Mouse (Mus musculus) neural tube, embryonic 13.5 days (tissue): Measurements from ENCODE around the gene Mre11a. TPM values are rescaled to one million over a fixed set of nuclear protein-coding genes. Genes with fewer than 3 reads are reported as not detected.

Source experiments
- ATAC-seq: fragments of 200-750 bp; cut with Nextera tagmentation; 2 replicates; pipeline ENCODE4 v1.8.0; 2017; ENCODE audit warnings: low read depth, mild to moderate bottlenecking, moderate TSS enrichment, moderate library complexity
- H3K27ac ChIP-seq: fragments of 300-500 bp; sonication (generic); replicated peaks from 2 replicates; pipeline ENCODE4 v1.5.1; 2015; ENCODE audit warnings: moderate library complexity, mild to moderate bottlenecking, inconsistent platforms
- H3K27me3 ChIP-seq: fragments of 300-500 bp; sonication (generic); 2 replicates; pipeline ENCODE4 v1.6.1; 2015; ENCODE audit warnings: mild to moderate bottlenecking, inconsistent platforms
- H3K36me3 ChIP-seq: fragments of 300-500 bp; sonication (generic); 2 replicates; pipeline ENCODE4 v1.6.1; 2015; ENCODE audit warnings: mild to moderate bottlenecking, inconsistent platforms
- H3K4me1 ChIP-seq: fragments of 300-500 bp; sonication (generic); replicated peaks from 2 replicates; pipeline ENCODE4 v1.6.1; 2015; ENCODE audit warnings: inconsistent platforms
- H3K4me2 ChIP-seq: fragments of 300-500 bp; sonication (generic); 2 replicates; pipeline ENCODE4 v1.6.1; 2015; ENCODE audit warnings: inconsistent platforms, mild to moderate bottlenecking, moderate library complexity
- H3K4me3 ChIP-seq: fragments of 300-500 bp; sonication (generic); 2 replicates; pipeline ENCODE4 v1.5.1; 2015; ENCODE audit warnings: mild to moderate bottlenecking, inconsistent platforms
- H3K9ac ChIP-seq: fragments of 300-500 bp; sonication (generic); 2 replicates; pipeline ENCODE4 v1.6.1; 2015; ENCODE audit warnings: moderate library complexity, mild to moderate bottlenecking, inconsistent platforms
- H3K9me3 ChIP-seq: fragments of 300-500 bp; sonication (generic); 2 replicates; pipeline ENCODE4 v1.6.1; 2016; ENCODE audit warnings: inconsistent platforms
- WGBS: fragments of 180-500 bp; shearing (Covaris S2); methylation state at CpG from one replicate; pipeline ENCODE4 v1.1.7; 2015; 5-methylcytosine and 5-hydroxymethylcytosine counted together
- polyA plus RNA-seq: library from polyadenylated mRNA; unstranded; fragments of >200 nt; fragmentation: Nextera tagmentation; extraction: Ambion mirVana; gene quantifications from 2 replicates; pipeline ENCODE4 v1.2.1, GENCODE M21; 2015

Gene Mre11a
- polyA plus RNA-seq, 1 experiment from 2014 or later: 11.0 TPM

DNA sequence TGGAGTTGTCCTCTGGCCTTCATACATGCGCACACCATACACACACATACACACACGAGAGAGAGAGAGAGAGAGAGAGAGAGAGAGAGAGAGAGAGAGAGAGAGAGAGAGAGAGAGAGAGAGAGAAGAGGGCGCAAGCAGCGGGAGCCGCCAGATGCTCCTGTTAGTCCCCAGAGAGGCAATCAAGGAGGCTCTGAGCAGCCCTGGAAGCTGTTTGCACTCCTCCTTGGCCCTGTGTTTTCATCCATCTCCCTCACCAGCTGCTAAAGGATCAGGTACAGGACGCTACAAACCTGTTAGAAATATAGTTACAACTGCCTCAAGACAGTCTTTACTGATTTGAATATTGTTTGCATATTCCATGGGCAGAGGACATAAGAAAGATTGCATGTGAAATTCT lies 14.6 kb upstream of the Mre11a start:
- WGBS: 52% methylated on average over 5 of the region's 6 CpGs
- no peak overlapping the region for H3K9ac ChIP-seq

DNA sequence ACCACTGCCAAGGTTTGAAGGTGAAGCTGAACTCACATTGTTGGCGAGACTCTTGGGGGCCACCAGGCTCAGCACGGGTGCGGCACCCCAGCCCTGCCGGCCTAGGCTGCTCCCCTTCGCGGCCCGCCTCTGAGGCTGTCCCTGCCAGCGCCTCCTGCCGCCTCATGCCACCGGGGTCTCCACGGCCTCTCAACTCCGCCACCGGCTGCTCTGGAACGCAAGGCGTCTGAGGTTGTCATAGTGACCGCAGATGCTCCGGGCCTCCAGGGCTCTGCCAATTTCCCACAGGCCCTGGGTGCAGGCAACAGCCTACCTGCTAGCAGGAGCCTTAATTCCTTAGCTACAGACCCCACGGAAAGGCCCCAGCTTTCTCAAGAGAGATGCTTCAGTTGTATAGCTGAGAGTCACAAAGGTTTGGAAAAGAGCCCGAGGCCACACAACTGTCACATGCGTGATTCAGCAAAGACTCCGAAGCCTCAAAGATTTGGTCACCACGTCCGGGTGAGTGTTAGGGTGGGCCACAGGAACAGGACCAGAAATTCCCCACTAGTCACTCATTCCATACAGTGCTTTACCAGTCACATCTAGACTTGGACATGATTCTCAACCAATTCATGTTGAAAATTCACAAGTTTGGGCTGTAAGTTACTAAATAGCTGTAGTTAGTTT lies 13.5 kb upstream of the Mre11a start, which contains the start of gene 1700012B09Rik:
1700012B09Rik (minus strand) TSS at position 228 of the 669 bp plus-strand sequence.
- no peaks in the 10 kb centered on the region for H3K9me3 ChIP-seq
- H3K4me2 ChIP-seq: peak within 1 kb of the TSS; percentile 27
- peak; percentile 41; the same call in 1 of the 2 replicates for ATAC-seq
- no peak within 1 kb of the TSS for H3K27ac ChIP-seq
- H3K4me3 ChIP-seq: no peak within 1 kb of the TSS
- no peak within 1 kb of the TSS for H3K9ac ChIP-seq
- H3K4me1 ChIP-seq: peaks cover 31% of the 10 kb centered on the region
- H3K36me3 ChIP-seq: no peaks in the 10 kb centered on the region
- WGBS: 17% methylated on average over 23 of the region's 23 CpGs
- no peaks in the 10 kb centered on the region for H3K27me3 ChIP-seq

More for the DNA sequence above, 14.6 kb upstream of the Mre11a start:
- no peak overlapping the region for H3K4me3 ChIP-seq
- H3K4me2 ChIP-seq: no peak overlapping the region
- no peaks in the 10 kb centered on the region for H3K9me3 ChIP-seq
- no peak overlapping the region for H3K27ac ChIP-seq
- ATAC-seq: no peak
- H3K4me1 ChIP-seq: peaks cover 31% of the 10 kb centered on the region
- no peaks in the 10 kb centered on the region for H3K27me3 ChIP-seq
- H3K36me3 ChIP-seq: no peaks in the 10 kb centered on the region

DNA sequence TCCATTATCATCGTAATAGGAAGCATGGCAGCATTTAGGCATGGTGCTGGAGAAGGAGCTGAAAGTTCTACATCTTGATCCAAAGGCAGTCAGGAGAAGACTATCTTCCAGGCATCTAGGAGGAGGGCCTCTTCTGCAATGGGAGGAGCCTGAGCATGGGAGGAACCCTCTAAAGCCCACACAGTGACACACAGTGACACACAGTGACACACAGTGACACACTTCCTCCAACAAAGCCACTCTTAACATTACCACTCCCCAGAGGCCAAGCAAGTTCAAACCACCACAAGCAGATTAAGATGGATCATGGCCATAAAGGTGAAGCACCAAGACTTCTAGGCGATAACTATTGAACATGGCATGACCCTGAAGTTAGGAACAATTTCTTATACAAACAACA lies 12.4 kb upstream of the Mre11a start:
- no peaks in the 10 kb centered on the region for H3K9me3 ChIP-seq
- no peak overlapping the region for H3K4me2 ChIP-seq
- WGBS: 94% methylated on average over 2 of the region's 2 CpGs
- no peaks in the 10 kb centered on the region for H3K36me3 ChIP-seq
- no peak for ATAC-seq
- H3K4me1 ChIP-seq: peaks cover 31% of the 10 kb centered on the region
- no peak overlapping the region for H3K9ac ChIP-seq
- no peak overlapping the region for H3K27ac ChIP-seq
- no peaks in the 10 kb centered on the region for H3K27me3 ChIP-seq
- no peak overlapping the region for H3K4me3 ChIP-seq

DNA sequence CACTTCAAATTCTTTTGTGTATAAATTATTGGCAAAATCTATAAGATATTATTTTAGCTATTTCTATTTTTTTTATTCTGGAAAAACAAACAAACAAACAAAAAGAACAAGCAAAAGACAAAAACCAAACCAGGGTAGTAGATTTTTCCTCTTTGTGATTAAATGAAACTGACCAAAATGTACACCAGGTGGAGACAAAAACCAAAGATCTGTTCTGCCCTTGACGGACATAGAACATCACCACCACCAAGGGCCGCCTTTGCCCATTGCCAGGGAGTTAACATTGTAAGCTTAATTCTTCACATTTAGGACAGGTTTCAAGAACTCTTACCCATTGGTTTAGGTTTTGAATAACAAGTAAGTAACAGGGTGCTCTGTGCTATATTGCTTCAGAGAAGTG lies 10.6 kb upstream of the Mre11a start:
- WGBS: 54% methylated on average over 2 of the region's 2 CpGs
- Histone ChIP-seq H3K4me3 (no peak overlapping the region), H3K9me3 (no peaks in the 10 kb centered on the region), H3K4me2 (no peak overlapping the region), H3K36me3 (no peaks in the 10 kb centered on the region), H3K9ac (no peak overlapping the region), H3K27me3 (no peaks in the 10 kb centered on the region), H3K4me1 (peaks cover 23% of the 10 kb centered on the region), H3K27ac (no peak overlapping the region)
- ATAC-seq: no peak

DNA sequence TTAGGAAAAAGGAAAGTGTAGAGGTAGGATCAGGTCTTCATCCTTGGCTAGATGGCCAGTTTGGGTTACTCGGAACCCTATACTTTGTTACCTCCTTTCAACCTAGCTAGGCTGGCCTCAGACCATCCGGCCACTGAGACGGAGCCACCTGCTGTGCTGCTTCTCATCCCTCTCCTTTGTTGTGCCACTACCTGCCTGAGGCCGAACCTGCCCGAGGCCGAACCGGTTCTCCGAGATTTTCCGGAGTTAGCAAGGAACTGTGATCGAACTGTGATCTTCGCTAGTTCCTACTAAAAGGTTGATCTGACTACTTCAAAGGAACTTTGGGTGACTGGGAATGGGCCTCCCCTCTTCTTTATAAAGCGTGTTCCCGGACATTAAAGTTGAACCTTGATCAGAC lies 6.1 kb upstream of the Mre11a start:
- H3K36me3 ChIP-seq: peaks cover 24% of the 10 kb centered on the region
- H3K4me3 ChIP-seq: no peak overlapping the region
- H3K4me2 ChIP-seq: no peak overlapping the region
- H3K27me3 ChIP-seq: no peaks in the 10 kb centered on the region
- H3K27ac ChIP-seq: no peak overlapping the region
- H3K9me3 ChIP-seq: no peaks in the 10 kb centered on the region
- ATAC-seq: no peak
- 45% methylated on average over 13 of the region's 13 CpGs for WGBS
- H3K9ac ChIP-seq: no peak overlapping the region
- no peaks in the 10 kb centered on the region for H3K4me1 ChIP-seq

DNA sequence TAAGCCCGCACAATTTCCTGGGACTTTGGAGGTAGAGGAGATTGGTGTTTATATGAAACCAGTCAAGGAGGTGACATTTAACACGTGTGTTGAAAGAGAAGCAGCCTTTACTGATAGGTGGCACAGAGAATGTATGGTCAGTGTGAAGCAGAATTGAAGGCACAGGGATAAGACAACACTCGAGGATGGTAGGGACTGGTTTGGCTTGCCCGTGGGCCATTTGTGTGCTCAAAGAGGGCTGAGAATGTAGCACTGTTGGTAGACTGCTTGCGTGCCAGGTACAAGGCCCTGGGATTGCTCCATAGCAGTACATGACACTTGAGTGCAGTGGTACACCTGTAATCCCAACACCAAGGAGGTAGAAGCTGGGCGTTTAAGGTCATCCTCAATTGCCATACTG lies 2.9 kb downstream of the Mre11a start:
- H3K36me3 ChIP-seq: peaks cover 45% of the 10 kb centered on the region
- no peaks in the 10 kb centered on the region for H3K9me3 ChIP-seq
- no peak overlapping the region for H3K9ac ChIP-seq
- WGBS: 92% methylated on average over 6 of the region's 6 CpGs
- ATAC-seq: no peak
- no peak overlapping the region for H3K4me2 ChIP-seq
- H3K4me1 ChIP-seq: peaks cover 12% of the 10 kb centered on the region
- no peaks in the 10 kb centered on the region for H3K27me3 ChIP-seq
- no peak overlapping the region for H3K27ac ChIP-seq
- H3K4me3 ChIP-seq: no peak overlapping the region

DNA sequence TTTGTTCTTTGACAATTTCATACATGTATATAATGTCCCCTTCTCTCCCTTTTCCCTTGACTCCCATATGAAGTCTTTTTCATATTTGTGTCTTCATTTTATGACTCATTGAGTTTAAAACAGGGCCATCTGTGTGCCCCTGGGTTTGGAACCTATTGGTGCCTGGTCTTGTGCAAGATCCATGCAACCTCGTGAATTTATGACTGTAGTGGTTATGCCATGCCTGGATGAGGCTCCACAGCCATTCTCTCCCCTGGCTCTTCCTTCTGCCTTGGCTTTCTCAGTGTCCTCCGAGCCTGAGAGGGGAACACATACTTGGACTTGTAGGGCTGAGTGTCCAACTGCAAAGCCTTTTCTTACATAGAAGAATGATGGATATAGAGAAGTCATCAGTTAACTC lies 21.3 kb downstream of the Mre11a start:
- 87% methylated on average over 2 of the region's 2 CpGs for WGBS
- Histone ChIP-seq H3K9ac (no peak overlapping the region), H3K4me2 (no peak overlapping the region), H3K9me3 (no peaks in the 10 kb centered on the region), H3K4me3 (no peak overlapping the region), H3K27me3 (no peaks in the 10 kb centered on the region), H3K27ac (no peak overlapping the region), H3K4me1 (no peaks in the 10 kb centered on the region), H3K36me3 (peaks cover 66% of the 10 kb centered on the region)
- ATAC-seq: no peak

DNA sequence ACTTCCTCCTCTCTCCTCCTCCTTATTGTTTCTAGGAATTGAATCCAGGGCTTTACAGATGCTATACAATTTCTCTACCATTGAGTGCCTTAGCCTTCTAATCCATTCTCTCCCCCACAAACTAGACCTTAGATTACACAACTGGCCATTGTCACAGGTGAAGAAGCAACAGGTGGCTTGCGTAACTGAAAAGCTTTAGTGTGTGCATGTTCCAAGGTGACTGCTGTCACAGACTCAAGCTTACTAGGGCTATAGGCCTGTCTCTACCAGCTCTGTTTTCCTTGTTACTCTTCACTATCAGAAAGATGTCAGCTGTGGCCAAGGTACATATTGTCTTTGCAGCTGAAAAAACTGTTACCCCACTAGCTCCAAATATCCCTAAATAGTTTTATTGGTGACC lies 22.3 kb downstream of the Mre11a start:
- 93% methylated on average over 1 of the region's 1 CpGs for WGBS
- ATAC-seq: no peak
- Histone ChIP-seq H3K9me3 (no peaks in the 10 kb centered on the region), H3K27ac (no peak overlapping the region), H3K4me1 (no peaks in the 10 kb centered on the region), H3K4me2 (no peak overlapping the region), H3K27me3 (no peaks in the 10 kb centered on the region), H3K36me3 (peaks cover 63% of the 10 kb centered on the region), H3K9ac (no peak overlapping the region), H3K4me3 (no peak overlapping the region)

DNA sequence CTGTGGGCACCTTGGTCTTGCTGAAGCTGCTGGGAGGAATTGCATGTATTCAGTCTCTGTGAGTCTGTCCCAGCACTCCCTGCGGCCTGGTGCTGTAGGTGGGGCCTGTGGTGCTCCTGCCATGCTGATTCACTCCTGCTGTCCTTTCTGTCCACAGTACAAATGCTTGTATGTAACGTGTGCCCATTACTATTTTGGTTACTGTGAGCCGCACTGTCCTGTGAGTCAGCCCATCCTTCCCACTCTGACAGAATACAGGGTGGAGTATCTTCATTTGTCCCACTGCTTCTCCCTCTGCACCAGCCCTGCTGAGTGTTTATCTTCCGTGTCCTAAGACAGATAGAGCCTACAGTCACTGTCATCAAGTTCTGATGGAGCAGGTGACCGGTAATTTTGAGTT lies 25.7 kb downstream of the Mre11a start:
- Histone ChIP-seq H3K9ac (no peak overlapping the region), H3K4me1 (no peaks in the 10 kb centered on the region), H3K27me3 (no peaks in the 10 kb centered on the region), H3K4me2 (no peak overlapping the region), H3K9me3 (no peaks in the 10 kb centered on the region), H3K4me3 (no peak overlapping the region), H3K36me3 (peaks cover 57% of the 10 kb centered on the region), H3K27ac (no peak overlapping the region)
- no peak for ATAC-seq
- WGBS: 94% methylated on average over 5 of the region's 5 CpGs

DNA sequence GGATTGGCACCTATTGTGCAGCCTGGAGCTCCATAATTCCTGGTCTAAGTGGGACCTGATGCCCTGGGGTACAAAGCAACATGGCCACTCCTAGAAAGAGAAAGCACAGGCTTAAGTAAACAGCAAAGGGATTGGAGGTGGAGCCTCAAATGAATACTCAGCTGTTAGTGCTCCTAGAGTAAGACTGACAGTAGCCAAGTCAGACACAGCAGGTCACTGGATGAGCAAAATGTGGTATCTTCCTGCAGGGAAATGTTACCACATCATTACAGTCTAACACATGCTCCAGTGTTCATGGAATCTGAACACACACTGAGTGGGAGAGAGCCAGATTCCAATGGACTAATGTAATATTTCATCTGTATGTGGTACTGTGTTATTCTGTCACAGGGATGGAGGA lies 36.9 kb downstream of the Mre11a start:
- no peak overlapping the region for H3K27ac ChIP-seq
- H3K9me3 ChIP-seq: no peaks in the 10 kb centered on the region
- H3K9ac ChIP-seq: no peak overlapping the region
- H3K4me3 ChIP-seq: no peak overlapping the region
- no peaks in the 10 kb centered on the region for H3K4me1 ChIP-seq
- no peak for ATAC-seq
- no peak overlapping the region for H3K4me2 ChIP-seq
- H3K27me3 ChIP-seq: no peaks in the 10 kb centered on the region
- H3K36me3 ChIP-seq: peaks cover 51% of the 10 kb centered on the region

DNA sequence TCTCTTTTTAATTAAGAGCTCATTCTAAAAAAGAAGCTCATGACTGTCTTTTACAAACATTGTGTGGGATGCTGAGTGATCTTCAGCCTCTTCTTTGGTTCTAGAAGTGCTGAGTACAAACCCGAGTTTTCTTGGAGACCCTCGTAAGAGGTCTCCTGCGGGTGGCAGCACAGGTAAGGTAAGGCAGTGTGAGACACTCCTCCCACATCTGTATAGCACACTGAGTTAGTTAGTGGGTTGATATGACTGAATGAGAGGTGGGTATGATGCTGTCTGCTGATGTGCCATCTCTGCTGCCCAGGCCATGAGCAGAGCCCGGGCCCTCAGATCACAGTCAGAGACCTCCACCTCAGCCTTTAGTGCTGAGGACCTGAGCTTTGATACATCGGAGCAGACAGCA lies 40.4 kb downstream of the Mre11a start:
- no peaks in the 10 kb centered on the region for H3K4me1 ChIP-seq
- H3K9ac ChIP-seq: no peak overlapping the region
- H3K9me3 ChIP-seq: no peaks in the 10 kb centered on the region
- H3K27ac ChIP-seq: no peak overlapping the region
- H3K36me3 ChIP-seq: peaks cover 32% of the 10 kb centered on the region
- H3K4me3 ChIP-seq: no peak overlapping the region
- ATAC-seq: 0 out of 2 replicates have a peak, but pooled peaks have one; percentile 53
- WGBS: 91% methylated on average over 5 of the region's 5 CpGs
- no peak overlapping the region for H3K4me2 ChIP-seq
- H3K27me3 ChIP-seq: no peaks in the 10 kb centered on the region

DNA sequence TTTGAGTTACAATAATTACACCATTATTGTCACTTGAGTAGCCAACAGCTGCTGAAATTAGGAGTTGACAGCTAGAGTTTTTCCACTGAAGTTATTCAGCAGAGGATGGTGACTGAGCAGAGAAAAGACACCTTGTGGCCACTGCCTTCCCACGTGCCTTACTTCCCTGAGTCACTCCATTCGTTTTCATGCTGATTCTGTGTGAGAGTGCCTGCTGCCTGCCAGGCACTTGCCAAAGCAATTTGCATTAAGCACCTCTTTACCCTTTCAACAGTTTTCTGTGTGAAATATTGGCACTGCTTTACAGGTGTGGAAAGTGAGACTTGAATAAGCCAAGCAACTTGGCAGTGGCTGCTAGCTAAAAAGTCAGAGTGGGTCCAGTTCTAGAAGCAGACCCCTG lies 43.4 kb downstream of the Mre11a start:
- Histone ChIP-seq H3K27me3 (no peaks in the 10 kb centered on the region), H3K27ac (no peak overlapping the region), H3K4me3 (no peak overlapping the region), H3K4me2 (no peak overlapping the region), H3K36me3 (peaks cover 48% of the 10 kb centered on the region), H3K9me3 (no peaks in the 10 kb centered on the region), H3K4me1 (no peaks in the 10 kb centered on the region), H3K9ac (no peak overlapping the region)
- ATAC-seq: no peak
- 72% methylated on average over 2 of the region's 2 CpGs for WGBS

DNA sequence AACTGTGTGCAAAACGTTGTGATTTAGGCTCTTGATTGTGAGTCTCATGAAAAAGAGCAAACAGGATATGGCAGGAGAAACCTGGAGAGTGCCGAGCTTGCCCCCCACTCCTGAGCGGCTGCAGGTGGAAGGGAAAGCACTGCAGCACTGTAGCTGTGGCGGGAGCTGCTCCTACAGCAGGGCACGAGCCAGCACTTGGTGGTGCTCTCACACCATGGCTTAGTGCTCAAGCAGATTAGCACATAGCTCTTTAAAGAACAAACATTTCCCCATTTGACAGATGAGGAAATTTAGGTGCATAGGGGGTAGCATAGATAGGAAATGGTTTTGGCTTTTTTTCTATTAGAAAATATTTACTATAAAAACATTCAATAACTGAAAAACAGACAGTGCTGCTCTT lies 47.6 kb downstream of the Mre11a start:
- no peak overlapping the region for H3K4me3 ChIP-seq
- H3K4me2 ChIP-seq: no peak overlapping the region
- ATAC-seq: no peak
- no peaks in the 10 kb centered on the region for H3K4me1 ChIP-seq
- 86% methylated on average over 5 of the region's 5 CpGs for WGBS
- peaks cover 66% of the 10 kb centered on the region for H3K36me3 ChIP-seq
- H3K27me3 ChIP-seq: no peaks in the 10 kb centered on the region
- no peaks in the 10 kb centered on the region for H3K9me3 ChIP-seq
- no peak overlapping the region for H3K9ac ChIP-seq
- H3K27ac ChIP-seq: no peak overlapping the region
